Mouse (Mus musculus): ENCODE measurements around the gene Ube2l6.
"Not testable (repeated sequence)": the region's sequence is repeated elsewhere in the genome, so short reads cannot be mapped to it uniquely, and the experiment has no call there.

Ube2l6 gene

GRCm38 (mm10) chr2:84793154-84793553, 5.5 kb upstream of the Ube2l6 start:
- DNase-seq (ENCODE audit: low read depth, low spot score), result no peak

DNA sequence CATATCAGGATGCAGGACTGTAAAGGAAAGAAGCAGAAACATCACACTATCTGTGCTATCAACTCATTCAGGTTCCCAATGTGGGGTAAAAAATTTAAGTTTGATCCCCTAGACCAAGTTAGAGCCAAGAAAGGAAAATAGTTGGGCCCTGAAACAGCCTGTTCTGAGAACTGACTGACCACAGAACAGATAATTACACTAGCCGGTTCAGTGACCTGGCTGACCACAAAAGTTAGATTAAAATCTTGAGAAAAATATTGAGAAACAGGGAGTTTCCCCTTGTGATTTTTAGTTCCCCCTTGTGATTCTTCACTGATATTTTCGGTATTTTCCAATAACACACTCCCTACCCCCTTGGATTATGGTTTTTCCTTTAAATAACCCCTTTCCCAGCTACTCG, 4.8 kb upstream of the Ube2l6 start:
- no peak for DNase-seq (ENCODE audit: low read depth, low spot score)

- DNase-seq (ENCODE audit: low read depth, low spot score), result peak; percentile 75
These were observed 665 bp upstream of the Ube2l6 start for GRCm38 (mm10) chr2:84797833-84798492.

DNA sequence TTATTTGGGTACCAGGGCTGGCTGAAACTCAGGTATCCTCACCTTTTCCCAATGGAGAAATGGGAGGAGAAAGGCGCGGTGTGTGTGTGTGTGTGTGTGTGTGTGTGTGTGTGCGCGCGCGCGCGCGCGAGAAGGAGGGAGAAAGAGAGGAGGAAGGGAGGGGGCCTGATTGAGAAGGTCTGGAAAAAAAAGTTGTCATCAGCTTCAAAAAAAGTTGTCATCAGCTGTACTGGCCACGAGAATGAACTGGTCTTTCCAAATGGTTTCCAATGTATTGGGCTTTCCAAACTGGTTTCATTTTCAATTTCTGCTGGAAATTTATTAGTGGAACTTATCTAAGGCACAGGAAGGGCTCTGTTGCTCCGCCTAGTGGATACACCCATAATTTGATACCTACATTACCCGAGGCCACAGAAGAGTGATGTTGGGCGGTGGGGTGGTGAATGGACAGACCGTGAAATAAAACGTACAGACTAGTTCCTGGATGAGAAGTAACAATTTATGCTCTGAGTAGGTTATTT, 473 bp downstream of the Ube2l6 start:
- DNase-seq (ENCODE audit: low read depth, low spot score), result peak; percentile 59

DNA sequence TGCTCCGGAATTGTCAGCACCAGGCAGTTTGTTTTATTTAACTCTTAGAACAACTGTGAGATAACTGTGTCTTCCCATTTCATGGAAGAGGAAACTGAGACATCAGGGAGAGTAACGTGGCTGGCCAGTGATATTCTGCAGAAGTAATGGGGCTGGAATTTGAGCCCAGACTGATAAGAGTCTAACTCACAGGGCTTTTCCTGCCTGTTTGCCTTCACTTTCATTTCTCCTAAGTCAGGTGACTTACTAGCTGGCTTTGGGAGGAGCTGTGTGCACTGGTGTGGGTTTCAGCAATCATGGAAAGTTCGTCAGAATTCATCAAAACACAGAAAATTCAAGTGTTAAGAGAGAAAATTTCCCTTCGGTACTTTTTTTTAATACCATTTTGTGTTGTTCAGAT, 1.7 kb downstream of the Ube2l6 start:
- DNase-seq (ENCODE audit: low read depth, low spot score), result no peak

DNA sequence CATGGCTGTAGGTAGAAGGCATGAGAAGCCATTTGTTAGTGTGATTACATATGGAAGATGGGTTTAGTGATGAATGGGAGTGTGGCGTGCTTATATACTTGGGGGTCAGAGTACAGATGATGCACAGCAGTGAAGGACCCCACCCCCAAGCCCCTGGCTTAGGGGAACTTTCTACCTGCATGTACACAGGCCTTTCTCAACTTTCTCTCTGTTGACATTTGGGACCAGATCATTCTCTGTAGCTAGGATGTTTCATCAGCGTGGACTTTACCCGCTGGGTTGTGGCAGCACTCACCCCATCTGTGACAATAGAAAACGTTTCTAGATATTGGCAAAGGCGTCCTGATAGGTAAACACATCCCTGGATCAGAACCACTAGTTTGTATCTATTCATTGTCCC, 2.6 kb downstream of the Ube2l6 start:
- DNase-seq (ENCODE audit: low read depth, low spot score), result not testable (repeated sequence)

DNA sequence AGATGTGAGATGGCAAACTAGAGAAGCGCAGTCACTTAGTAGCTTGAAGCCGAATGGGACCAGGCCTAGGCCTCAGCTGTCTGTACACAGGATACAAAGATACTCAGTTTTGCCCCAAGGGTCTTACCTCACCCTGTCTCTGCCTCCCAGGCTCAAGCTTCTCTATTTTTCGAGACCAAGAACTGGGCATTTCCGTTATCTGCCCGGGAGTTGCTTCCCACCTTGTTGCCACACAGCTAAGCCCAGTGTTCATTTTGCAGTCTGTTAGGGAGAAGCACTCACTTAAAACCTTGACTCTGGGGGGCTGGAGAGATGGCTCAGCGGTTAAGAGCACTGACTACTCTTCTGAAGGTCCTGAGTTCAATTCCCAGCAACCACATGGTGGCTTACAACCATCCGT, 5.3 kb downstream of the Ube2l6 start:
- DNase-seq (ENCODE audit: low read depth, low spot score), result no peak

DNA sequence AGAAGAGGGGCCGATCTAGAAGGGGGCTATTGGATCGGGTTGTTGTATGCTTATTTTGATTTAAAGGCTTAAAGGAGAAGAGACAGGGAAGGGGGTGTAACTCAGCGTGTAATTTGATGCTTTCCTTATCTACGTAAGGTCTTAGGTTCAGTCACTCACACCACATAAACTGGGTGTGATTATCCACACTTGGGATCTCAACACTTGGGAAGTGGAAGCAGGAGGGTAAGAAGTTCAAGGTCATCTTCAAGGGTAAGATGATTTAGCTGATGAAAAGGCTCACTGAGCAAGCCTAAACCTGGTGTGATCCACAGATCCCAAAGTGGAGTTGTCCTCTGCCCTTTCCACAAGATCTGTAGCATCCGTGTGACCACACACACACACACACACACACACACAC, 7.9 kb downstream of the Ube2l6 start:
- DNase-seq (ENCODE audit: low read depth, low spot score), result no peak

DNA sequence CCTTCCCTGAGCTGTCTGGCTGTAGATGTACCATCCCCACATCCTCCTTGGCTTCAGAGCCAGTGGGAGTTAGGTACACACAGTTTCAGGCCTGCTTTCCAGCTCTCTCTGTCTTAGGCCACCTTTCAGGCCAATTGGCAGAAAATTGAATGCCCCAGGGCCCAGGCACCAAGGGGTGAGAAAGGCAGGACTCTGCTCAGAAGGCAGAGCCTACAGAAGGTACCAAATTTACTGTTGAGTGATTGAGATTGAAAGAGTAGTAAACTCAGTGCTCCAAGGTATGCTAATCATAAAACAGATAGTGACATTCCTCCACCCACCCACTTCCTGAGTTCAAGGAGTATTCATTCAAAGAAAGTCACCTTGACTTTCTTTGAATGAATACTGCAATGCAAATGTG, 10.7 kb downstream of the Ube2l6 start:
- DNase-seq (ENCODE audit: low read depth, low spot score), result no peak

- DNase-seq (ENCODE audit: low read depth, low spot score), result no peak
These were observed 11.9 kb downstream of the Ube2l6 start for GRCm38 (mm10) chr2:84810526-84810885.

GRCm38 (mm10) chr2:84810886-84811577, 12.4 kb downstream of the Ube2l6 start:
- no peak for DNase-seq (ENCODE audit: low read depth, low spot score)

GRCm38 (mm10) chr2:84811880-84812279, 13.3 kb downstream of the Ube2l6 start:
- no peak for DNase-seq (ENCODE audit: low read depth, low spot score)

DNA sequence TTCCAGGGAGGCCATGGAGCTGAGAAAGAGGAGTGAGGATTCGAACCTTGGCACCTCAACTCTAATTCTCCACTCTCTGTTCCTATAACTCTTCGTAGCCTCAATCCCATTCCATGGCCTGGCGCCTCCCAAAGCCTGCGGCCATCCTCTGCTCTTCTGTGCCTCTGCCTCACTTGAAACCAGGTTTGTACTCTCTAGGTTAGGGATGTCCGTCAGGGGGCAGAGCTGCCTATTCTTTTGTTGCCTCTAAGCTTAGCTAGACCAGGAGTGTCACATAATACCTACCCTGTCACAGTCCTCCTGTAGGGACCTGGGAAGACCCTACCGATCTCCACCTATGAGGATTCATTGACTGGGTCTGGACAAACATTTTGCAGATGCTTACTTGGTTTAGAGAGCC, 14.0 kb downstream of the Ube2l6 start:
- DNase-seq (ENCODE audit: low read depth, low spot score), result no peak

GRCm38 (mm10) chr2:84819861-84820260, 21.2 kb downstream of the Ube2l6 start:
- no peak for DNase-seq (ENCODE audit: low read depth, low spot score)

GRCm38 (mm10) chr2:84822552-84822951, 23.9 kb downstream of the Ube2l6 start, which contains the start of gene Smtnl1:
Smtnl1 (minus strand) TSS chr2:84822652.
- no peak for DNase-seq (ENCODE audit: low read depth, low spot score)

DNA sequence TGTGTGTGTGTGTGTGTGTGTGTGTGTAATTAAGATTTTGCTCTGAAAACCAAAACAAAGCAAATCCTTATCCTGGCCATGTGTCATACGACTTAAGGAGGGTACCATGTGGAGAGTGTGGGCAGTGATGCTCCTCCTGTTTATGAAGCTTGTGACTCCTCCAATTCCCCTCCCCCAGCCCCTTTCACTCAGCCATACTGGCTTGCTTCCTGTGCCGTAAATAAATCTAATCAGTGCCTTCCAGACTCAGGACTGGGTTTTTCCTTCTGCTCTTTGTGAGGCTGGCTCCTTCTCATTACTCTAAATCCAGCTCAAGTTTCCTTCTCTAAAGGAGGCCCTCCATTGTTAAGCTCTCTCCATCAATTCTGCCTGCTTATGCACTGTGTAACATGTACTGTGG, 24.6 kb downstream of the Ube2l6 start:
- no peak for DNase-seq (ENCODE audit: low read depth, low spot score)

GRCm38 (mm10) chr2:84826488-84827282, 28.1 kb downstream of the Ube2l6 start, which contains the start of gene Timm10:
Timm10 (plus strand) TSS chr2:84826997.
- peak; percentile 87 for DNase-seq (ENCODE audit: low read depth, low spot score)

- no peak for DNase-seq (ENCODE audit: low read depth, low spot score)
These were observed 28.8 kb downstream of the Ube2l6 start for GRCm38 (mm10) chr2:84827283-84827920.

- DNase-seq (ENCODE audit: low read depth, low spot score), result peak; percentile 84
These were observed 33.2 kb downstream of the Ube2l6 start for GRCm38 (mm10) chr2:84831666-84832391.

GRCm38 (mm10) chr2:84837107-84837506, 38.5 kb downstream of the Ube2l6 start:
- DNase-seq (ENCODE audit: low read depth, low spot score), result no peak

All from embryo, embryonic 11.5 days (tissue).